Mouse (Mus musculus) MN1 (cell line): ENCODE measurements around the gene Cfap45.

ENCODE experiments used
- DNase-seq: peaks from one replicate; pipeline ENCODE4 v3.0.0-alpha.2; 2016; ENCODE audit warnings: low spot score

The Cfap45 gene

GRCm38 (mm10) chr1:172562641-172563464 is 42.3 kb downstream of the Cfap45 start:
- DNase-seq: peak; percentile 90

GRCm38 (mm10) chr1:172563465-172563828 is 42.8 kb downstream of the Cfap45 start:
- no peak for DNase-seq

- DNase-seq: no peak
Measured at GRCm38 (mm10) chr1:172566131-172566530, 45.5 kb downstream of the Cfap45 start.

GRCm38 (mm10) chr1:172567758-172568157 is 47.2 kb downstream of the Cfap45 start:
- DNase-seq: peak; percentile 58

GRCm38 (mm10) chr1:172580116-172580515 is 59.5 kb downstream of the Cfap45 start:
- DNase-seq: no peak

GRCm38 (mm10) chr1:172582436-172582835 is 61.8 kb downstream of the Cfap45 start:
- DNase-seq: no peak

GRCm38 (mm10) chr1:172584271-172584670 is 63.7 kb downstream of the Cfap45 start:
- DNase-seq: no peak

GRCm38 (mm10) chr1:172585026-172585425 is 64.4 kb downstream of the Cfap45 start:
- DNase-seq: no peak

- peak; percentile 45 for DNase-seq
Measured at GRCm38 (mm10) chr1:172585612-172586567, 65.3 kb downstream of the Cfap45 start.

GRCm38 (mm10) chr1:172590385-172590784 is 69.8 kb downstream of the Cfap45 start, which contains the start of gene Slamf8:
Gene Slamf8 (minus strand): TSS chr1:172590568.
- DNase-seq: peak; percentile 39

- no peak for DNase-seq
Measured at GRCm38 (mm10) chr1:172593321-172593720, 72.7 kb downstream of the Cfap45 start.

- DNase-seq: no peak
Measured at GRCm38 (mm10) chr1:172593956-172594355, 73.4 kb downstream of the Cfap45 start.

GRCm38 (mm10) chr1:172594495-172594894 is 73.9 kb downstream of the Cfap45 start:
- DNase-seq: peak; percentile 50
